Mouse (Mus musculus) liver, embryonic 11.5 days (tissue): ENCODE measurements around the gene Alg9. TPM values are rescaled to one million over a fixed set of nuclear protein-coding genes. Genes with fewer than 3 reads are reported as not detected.

Source experiments
- ATAC-seq: fragments of 200-750 bp; cut with Nextera tagmentation; replicated peaks from 2 replicates; pipeline ENCODE4 v1.8.0; 2017; ENCODE audit warnings: moderate number of reproducible peaks, mild to moderate bottlenecking, moderate TSS enrichment, moderate library complexity; ENCODE audit not compliant: low FRiP score
- DNase-seq: peaks from one replicate; pipeline ENCODE4 v3.0.0-alpha.2; 2017; ENCODE audit warnings: low spot score
- H3K27ac ChIP-seq: fragments of 300-500 bp; sonication (generic); 2 replicates; pipeline ENCODE4 v1.5.1; 2014; ENCODE audit warnings: mild to moderate bottlenecking, low read depth, low read length, control low read depth
- H3K27me3 ChIP-seq: fragments of 300-500 bp; sonication (generic); replicated peaks from 2 replicates; pipeline ENCODE4 v1.6.1; 2014; ENCODE audit warnings: low read length, mixed read lengths; ENCODE audit not compliant: control insufficient read depth, insufficient read depth
- H3K36me3 ChIP-seq: fragments of 300-500 bp; sonication (generic); 2 replicates; pipeline ENCODE4 v1.6.1; 2014; ENCODE audit warnings: mild to moderate bottlenecking, low read length, moderate library complexity, mixed read lengths; ENCODE audit not compliant: control insufficient read depth, insufficient read depth
- H3K4me1 ChIP-seq: fragments of 300-500 bp; sonication (generic); replicated peaks from 2 replicates; pipeline ENCODE4 v1.6.1; 2014; ENCODE audit warnings: low read length, mixed read lengths; ENCODE audit not compliant: control insufficient read depth, insufficient read depth
- H3K4me2 ChIP-seq: fragments of 300-500 bp; sonication (generic); 2 replicates; pipeline ENCODE4 v1.6.1; 2014; ENCODE audit warnings: mild to moderate bottlenecking, control low read depth, moderate library complexity
- H3K4me3 ChIP-seq: fragments of 300-500 bp; sonication (generic); 2 replicates; pipeline ENCODE4 v1.5.1; 2014; ENCODE audit warnings: low read depth, low read length, control low read depth
- H3K9ac ChIP-seq: fragments of 300-500 bp; sonication (generic); 2 replicates; pipeline ENCODE4 v1.6.1; 2014; ENCODE audit warnings: low read depth, low read length, control low read depth
- H3K9me3 ChIP-seq: fragments of 300-500 bp; sonication (generic); 2 replicates; pipeline ENCODE4 v1.6.1; 2016; ENCODE audit warnings: low read length, inconsistent platforms, mixed read lengths; ENCODE audit not compliant: control insufficient read depth
- WGBS: fragments of 180-500 bp; shearing (Covaris S2); extraction: QIAGEN DNeasy Blood & Tissue Kit; methylation state at CpG from one replicate; pipeline ENCODE4 v1.1.7; 2014; 5-methylcytosine and 5-hydroxymethylcytosine counted together
- polyA plus RNA-seq: library from polyadenylated mRNA; unstranded; fragments of >200 nt; fragmentation: Nextera tagmentation; extraction: Ambion mirVana; gene quantifications from 2 replicates; pipeline ENCODE4 v1.2.1, GENCODE M21; 2014

Alg9 gene
- 33.0 and 40.0 TPM in 2 replicates for polyA plus RNA-seq

DNA sequence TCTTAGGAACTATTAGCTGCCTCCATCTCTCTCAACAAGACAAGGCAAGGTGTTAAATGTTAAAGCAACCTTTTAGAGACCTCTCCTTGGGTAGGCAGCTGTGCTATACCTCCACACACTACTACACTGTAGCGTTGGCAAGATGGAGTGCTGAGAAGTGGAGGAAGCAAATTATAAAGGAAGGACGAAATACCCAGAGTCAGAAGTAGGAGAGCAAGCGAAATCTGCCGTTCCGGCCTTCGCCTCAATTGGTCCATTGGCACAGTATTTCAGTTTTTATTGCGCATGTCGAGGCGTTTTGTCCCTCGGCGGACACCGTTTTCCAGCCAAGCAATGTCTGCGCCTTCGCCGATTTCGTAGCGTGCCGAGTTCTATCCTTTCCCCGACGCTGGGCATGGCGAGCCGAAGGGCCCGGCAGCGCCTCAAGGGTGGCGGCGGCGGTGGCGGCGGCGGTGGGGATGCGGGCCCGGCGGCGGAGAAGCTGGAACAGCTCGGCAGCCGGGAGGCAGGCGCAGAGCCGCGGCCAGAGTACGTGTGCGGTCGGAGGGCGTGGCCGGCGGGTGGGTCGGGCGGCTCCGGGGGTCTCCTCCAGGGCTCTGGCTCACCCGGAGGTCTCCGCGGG lies at the start of gene Alg9, which contains the start of gene 1110032A03Rik:
Alg9 (plus strand) TSS at position 29 of the 622 bp plus-strand sequence.
1110032A03Rik (minus strand) TSS at position 530 of the 622 bp plus-strand sequence.
- Histone ChIP-seq H3K9me3 (no peaks in the 10 kb centered on the region), H3K9ac (peak within 1 kb of the TSS; percentile 80), H3K4me3 (peak within 1 kb of the TSS; percentile 89), H3K4me1 (peaks cover 15% of the 10 kb centered on the region), H3K36me3 (peaks cover 3% of the 10 kb centered on the region), H3K27ac (peak within 1 kb of the TSS; percentile 71), H3K27me3 (no peaks in the 10 kb centered on the region), H3K4me2 (peak within 1 kb of the TSS; percentile 84)
- under 1% methylated on average over 51 of the region's 51 CpGs for WGBS
- ATAC-seq (peak; percentile 79), DNase-seq (peak; percentile 89)

DNA sequence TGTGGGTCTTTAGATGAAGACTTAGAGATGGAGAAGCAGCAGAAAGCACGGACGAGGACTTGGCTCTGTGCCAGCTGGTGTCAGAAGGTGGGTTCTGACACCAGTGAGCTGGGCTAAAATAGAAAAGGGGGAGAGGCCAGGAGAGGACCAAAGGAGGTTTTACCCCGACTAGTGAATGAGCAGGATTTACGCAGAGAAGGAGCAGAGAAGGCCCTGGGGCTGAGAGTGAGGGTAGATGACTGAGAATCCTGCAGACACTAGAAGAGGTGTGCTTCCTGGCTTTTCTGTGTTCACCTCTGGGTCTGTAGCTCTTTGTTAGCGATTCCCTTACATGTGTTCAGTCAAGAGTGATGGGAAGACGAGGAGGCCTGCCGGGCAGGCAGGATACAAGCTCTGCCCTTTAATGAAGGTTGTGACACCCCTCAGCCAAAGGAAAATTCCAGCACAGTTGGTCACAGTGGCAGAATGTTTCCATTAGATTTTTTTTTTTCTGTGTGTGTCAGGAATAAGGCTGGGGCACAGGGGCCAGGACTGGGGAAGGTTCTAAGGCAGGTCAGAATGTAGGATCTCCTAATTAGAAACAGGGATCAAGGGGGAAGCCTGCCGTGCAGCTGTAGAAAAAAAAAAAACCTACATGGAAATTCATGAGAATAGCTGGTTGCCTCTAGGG lies 48.8 kb upstream of the Alg9 start:
- no peak for ATAC-seq
- peaks cover 2% of the 10 kb centered on the region; the same call in 1 of the 2 replicates for H3K4me1 ChIP-seq
- no peak overlapping the region for H3K4me2 ChIP-seq

DNA sequence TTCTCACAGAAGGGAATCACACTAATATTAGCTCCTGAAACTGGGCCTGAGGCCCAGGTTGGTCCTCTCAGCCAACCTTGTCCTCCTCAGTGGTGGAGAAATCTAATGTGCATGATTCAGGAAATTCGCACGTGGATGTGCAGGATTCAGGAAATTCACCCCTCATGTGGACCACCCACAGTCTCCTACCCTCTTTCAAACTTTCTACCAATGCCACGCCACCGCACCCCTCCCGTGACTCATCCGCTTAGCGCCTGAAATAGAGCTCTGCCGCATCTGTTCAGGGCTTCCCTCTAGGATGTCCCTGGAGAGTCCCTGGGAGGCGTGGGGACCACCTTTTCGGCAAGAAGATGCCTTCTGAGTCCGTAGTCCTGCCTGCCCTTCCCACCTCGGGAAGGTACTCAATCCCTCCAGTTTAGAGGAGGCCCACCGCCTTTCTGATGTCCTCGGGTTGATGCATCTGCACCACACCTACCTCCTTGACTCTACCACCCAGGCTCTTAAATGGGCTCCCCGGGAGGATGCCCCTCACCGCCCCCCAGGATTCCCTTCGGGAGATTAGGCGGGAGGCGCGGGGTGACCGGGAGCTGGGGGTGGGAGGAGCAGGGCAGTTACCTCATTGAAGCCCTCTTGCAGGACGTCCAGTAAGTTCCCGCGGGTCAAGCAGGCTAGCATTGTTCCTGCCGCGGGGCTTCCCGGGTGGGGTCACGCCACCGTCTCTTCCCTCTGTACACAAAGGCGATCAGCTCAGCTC lies 47.5 kb upstream of the Alg9 start:
- H3K36me3 ChIP-seq, result no peaks in the 10 kb centered on the region
- no peak overlapping the region for H3K27ac ChIP-seq
- WGBS, result 14% methylated on average over 30 of the region's 30 CpGs
- peaks cover 15% of the 10 kb centered on the region for H3K27me3 ChIP-seq
- peak overlapping the region; percentile 44 for H3K9ac ChIP-seq
- peak overlapping the region; percentile 82 for H3K4me2 ChIP-seq
- no peaks in the 10 kb centered on the region; the same call in 1 of the 2 replicates for H3K4me1 ChIP-seq
- peak; percentile 74 for DNase-seq
- ATAC-seq, result 0 out of 2 replicates have a peak, but pooled peaks have one; percentile 12
- peak overlapping the region; percentile 56 for H3K4me3 ChIP-seq
- no peaks in the 10 kb centered on the region for H3K9me3 ChIP-seq

More for the DNA sequence above, 48.8 kb upstream of the Alg9 start:
- H3K4me3 ChIP-seq, result no peak overlapping the region
- H3K9ac ChIP-seq, result no peak overlapping the region
- no peak overlapping the region for H3K27ac ChIP-seq
- no peaks in the 10 kb centered on the region for H3K36me3 ChIP-seq
- peaks cover 15% of the 10 kb centered on the region for H3K27me3 ChIP-seq
- no peaks in the 10 kb centered on the region for H3K9me3 ChIP-seq
- no peak for DNase-seq
- WGBS, result 68% methylated on average over 8 of the region's 8 CpGs

DNA sequence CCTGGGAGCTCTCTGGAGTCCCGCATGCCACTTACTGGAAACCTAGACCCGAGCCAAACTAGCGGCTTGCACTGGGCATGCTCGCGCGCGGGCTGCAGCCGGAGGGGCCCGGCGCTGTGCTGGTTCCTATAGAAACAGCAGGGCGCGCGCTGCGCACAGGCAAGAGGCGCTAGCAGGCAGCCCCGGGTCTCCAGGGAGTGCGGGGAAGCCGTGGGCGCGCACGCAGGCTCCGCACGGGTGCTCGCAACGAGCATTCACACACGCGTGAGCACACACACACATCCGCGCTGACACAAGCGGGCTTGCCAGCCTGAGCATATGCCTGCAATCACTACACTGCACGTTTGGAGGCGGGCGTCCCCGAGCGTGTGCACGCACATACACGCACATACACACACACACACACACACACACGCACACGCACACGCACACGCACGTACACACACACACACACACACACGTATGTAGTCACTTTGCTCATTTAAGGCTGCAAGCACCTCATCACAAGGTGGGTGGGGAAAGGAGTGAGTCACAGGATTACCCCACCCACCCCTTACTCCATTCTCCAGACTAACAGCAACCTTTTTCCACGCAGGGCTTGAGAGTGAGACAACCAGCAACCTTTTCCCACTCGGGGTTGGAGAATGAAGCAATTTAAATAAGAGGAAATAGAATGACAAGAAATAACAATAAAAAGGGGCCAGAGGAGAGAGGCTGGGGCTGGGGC lies 46.7 kb upstream of the Alg9 start:
- DNase-seq (no peak), ATAC-seq (peak; percentile 73)
- H3K27ac ChIP-seq, result no peak overlapping the region
- H3K4me1 ChIP-seq, result no peaks in the 10 kb centered on the region; the same call in 1 of the 2 replicates
- peak overlapping the region; percentile 56 for H3K4me3 ChIP-seq
- under 1% methylated on average over 45 of the region's 45 CpGs for WGBS
- peaks cover 15% of the 10 kb centered on the region for H3K27me3 ChIP-seq
- H3K9me3 ChIP-seq, result no peaks in the 10 kb centered on the region
- peak overlapping the region; percentile 44 for H3K9ac ChIP-seq
- no peaks in the 10 kb centered on the region for H3K36me3 ChIP-seq
- peak overlapping the region; percentile 82 for H3K4me2 ChIP-seq

DNA sequence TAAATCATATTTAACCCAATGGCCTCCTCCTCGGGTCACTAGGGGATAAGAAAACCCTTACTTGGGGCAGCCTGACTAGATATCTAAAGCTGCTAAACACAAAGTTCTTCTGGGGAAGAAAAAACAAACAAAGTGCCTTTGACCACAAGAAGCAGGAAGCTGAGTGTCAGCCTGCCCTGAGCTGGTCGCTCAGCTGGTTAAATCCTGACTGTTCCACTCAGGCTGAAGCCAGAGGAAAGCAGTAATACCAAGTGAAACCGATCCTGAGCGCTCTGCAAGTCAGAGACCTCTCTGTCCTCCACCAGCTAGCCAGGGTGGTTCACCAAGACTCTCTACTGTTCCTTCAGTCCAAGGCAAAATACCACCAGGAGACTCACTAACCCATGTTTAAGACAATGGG lies 45.2 kb upstream of the Alg9 start:
- DNase-seq (no peak), ATAC-seq (no peak)
- Histone ChIP-seq H3K4me1 (no peaks in the 10 kb centered on the region; the same call in 1 of the 2 replicates), H3K36me3 (no peaks in the 10 kb centered on the region), H3K9ac (no peak overlapping the region), H3K27me3 (peaks cover 15% of the 10 kb centered on the region), H3K27ac (no peak overlapping the region), H3K4me2 (no peak overlapping the region), H3K9me3 (no peaks in the 10 kb centered on the region), H3K4me3 (no peak overlapping the region)
- WGBS, result 38% methylated on average over 4 of the region's 4 CpGs

DNA sequence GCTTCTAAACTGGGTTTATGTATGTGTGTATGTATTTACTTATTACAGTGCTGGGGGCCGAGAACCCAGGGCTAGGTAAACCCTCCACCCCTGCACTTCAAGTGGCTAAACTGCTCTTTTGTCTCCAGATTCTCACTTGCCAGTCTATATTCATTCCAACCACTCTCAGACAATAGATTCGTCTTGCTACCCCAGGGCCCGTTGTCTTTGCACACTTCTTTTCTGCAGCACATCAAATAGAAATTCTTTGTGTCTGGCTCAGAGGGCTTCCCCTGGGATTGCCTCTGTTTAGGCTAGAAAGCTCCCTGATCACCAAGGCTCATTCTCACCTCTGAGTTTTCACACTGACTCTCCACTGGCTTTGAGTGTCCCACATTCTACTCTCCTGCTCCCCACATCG lies 42.3 kb upstream of the Alg9 start:
- Histone ChIP-seq H3K4me2 (no peak overlapping the region), H3K4me1 (no peaks in the 10 kb centered on the region; the same call in 1 of the 2 replicates), H3K27ac (no peak overlapping the region), H3K4me3 (no peak overlapping the region), H3K27me3 (peaks cover 8% of the 10 kb centered on the region), H3K9me3 (no peaks in the 10 kb centered on the region), H3K9ac (no peak overlapping the region), H3K36me3 (no peaks in the 10 kb centered on the region)
- DNase-seq (no peak), ATAC-seq (no peak)
- 52% methylated on average over 4 of the region's 4 CpGs for WGBS

DNA sequence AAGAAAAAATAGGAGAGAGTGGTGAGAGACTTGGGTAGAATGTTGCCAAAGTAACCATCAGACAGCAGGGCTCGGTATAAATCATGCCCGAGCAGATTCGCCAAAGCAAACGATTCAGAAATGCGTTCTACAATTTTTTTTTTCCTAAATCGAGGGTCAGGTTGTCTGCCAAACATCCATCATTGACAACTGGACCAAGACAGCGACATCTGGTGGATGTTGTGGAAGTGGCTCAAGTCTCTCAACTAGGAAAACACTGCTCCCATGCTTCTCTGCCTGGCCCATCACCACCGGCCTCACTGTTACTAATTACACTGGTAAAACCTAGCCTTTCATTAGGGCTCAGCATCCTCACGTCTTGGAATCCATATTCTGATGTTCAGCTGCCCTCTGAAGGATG lies 39.8 kb upstream of the Alg9 start:
- H3K9me3 ChIP-seq, result no peaks in the 10 kb centered on the region
- H3K27me3 ChIP-seq, result no peaks in the 10 kb centered on the region
- WGBS, result 3% methylated on average over 9 of the region's 9 CpGs
- no peak overlapping the region for H3K27ac ChIP-seq
- no peak overlapping the region for H3K9ac ChIP-seq
- H3K4me3 ChIP-seq, result no peak overlapping the region
- peaks cover 5% of the 10 kb centered on the region for H3K4me1 ChIP-seq
- no peak overlapping the region for H3K4me2 ChIP-seq
- DNase-seq (no peak), ATAC-seq (no peak)
- no peaks in the 10 kb centered on the region for H3K36me3 ChIP-seq
